Mouse (Mus musculus) erythroblast, embryonic 14.5 days (primary cell): Measurements from ENCODE around the gene Gapdh.

Experiments used
- GATA1 ChIP-seq: IDR thresholded peaks from 2 replicates; pipeline ENCODE4 v1.6.1; 2012; ENCODE audit warnings: low read length, inconsistent platforms, mixed read lengths
- TAL1 ChIP-seq: IDR thresholded peaks from 3 replicates; pipeline ENCODE4 v1.6.1; 2012; ENCODE audit warnings: low read length, inconsistent platforms, mixed read lengths

DNA sequence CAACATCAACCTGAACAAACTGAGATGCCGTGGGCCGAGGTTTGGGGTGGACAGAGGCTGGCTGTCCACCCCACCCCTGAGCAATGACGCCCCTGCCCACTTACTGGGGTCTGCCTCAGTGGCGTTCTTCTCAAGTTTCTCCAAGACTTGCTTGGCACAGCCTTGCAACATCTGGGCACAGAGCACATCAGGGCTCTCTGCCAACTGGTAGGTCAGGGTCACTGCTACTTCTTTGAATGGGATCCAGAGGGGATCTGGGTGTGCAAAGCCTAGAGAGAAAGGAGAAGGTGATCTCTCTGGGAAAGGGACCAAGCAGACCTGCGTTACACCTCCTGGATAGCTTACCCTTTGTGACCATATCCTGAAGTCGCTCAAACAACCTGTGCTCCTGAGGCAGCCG, 7.0 kb upstream of the Gapdh start:
- no peak for TF ChIP-seq GATA1
- no peak for TF ChIP-seq TAL1
